Mouse (Mus musculus) skeletal muscle tissue, adult 2 months (tissue): ENCODE measurements around the gene Tsen2.

ENCODE experiments used
- DNase-seq: peaks from one replicate; pipeline ENCODE4 v3.0.0-alpha.2; 2012; ENCODE audit warnings: low read depth, low spot score

Tsen2 gene

DNA sequence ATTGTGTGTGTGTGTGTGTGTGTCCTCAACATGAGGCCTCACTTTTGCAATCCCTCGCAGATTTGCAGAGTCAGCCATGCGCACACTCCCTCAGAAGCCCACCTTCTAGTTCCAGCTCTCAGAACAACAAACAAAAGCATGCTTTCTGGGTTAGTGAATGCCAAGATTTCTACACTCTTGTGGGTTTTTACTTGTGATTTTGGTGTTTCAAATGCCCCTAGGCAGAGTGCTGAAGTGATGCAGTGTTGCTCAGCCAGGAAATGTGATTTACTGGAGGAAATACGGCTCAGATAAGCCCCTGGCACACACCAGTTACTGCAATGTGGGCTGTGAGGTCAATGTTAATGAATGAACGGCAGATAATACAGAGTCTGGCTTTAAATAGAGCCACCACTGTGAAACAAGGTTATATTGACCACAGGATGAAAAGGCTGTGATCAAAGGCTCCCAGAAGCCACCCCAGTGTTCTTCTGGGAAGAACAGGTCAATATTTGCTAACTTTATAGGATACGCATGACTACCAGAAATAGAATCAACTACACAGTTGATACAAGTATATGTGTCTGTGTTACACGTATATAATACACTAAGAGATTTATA is 2.7 kb upstream of the Tsen2 start:
- DNase-seq, result no peak

DNA sequence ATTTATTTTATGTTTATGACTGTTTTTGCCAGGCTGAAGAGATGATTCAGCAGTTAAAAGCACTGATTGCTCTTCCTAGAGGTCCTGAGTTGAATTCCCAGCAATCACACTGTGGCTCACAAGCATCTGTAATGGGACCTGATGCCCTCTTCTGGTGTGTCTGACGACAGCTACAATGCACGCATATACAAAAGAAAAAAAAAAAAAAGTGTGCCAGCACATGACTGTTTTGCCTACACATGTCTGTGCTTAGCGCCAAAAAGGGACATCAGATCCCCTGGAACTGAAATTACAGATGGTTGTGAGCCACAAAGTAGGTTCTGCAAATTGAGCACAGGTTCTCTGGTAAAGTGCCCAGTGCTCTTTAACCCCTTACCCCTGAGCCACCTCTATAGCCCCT is 2.1 kb upstream of the Tsen2 start:
- no peak for DNase-seq

DNA sequence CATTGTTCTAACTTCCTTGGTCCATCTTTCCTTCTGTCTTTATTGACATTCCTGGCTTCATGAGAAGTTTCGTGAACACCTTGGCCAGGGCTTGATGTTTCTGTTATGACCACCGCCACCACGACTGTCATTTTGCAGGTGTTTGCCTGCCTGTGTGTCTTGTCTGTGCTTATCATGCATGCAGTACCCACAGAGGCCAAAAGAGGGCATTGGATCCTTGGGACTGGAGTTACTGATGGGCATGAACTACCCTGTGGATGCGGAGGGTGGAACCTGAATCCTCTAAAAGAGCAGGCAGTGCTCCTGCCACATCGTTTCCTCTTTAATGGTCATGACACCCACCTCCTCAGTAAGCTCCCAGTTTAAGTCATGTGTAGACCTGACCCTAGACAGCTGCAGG is 1.8 kb downstream of the Tsen2 start:
- DNase-seq, result peak; percentile 49

DNA sequence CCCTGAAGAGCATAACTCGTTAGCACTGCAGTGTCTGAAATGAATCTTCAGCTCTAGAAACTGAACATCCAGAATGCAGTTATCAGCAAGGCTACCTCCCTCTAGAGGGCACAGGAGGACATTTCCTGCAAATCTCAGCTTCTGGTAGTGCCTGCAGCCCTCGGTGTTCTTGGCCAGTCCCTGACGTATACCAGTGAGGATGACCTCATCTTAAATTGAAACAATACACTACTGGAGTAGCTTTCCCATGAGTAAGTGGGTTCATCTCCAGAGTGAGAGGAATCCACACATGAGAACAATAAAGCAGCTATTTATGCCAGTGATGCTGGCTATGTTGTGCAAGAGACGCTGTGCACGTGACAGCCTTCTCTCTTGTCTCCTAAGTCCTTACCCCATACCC is 11.0 kb downstream of the Tsen2 start:
- no peak for DNase-seq

DNA sequence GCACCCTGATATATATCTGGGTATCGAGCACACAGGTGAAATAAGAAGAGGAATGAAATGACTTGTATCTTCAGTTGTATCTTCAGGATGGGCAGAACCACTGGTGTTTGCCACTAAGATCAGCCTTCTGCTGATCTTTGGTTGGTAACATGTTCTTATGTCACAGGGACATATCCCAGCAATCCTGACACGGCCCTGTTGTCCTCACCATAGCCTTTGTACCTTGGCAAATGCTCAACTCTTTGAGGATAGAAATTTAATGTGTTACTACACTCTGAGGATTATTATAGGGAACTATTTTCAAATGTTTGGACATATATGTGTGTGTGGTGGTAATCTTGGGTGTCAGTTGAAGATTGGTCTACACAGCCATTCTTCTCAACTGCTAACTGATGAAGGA is 13.7 kb downstream of the Tsen2 start:
- no peak for DNase-seq

DNA sequence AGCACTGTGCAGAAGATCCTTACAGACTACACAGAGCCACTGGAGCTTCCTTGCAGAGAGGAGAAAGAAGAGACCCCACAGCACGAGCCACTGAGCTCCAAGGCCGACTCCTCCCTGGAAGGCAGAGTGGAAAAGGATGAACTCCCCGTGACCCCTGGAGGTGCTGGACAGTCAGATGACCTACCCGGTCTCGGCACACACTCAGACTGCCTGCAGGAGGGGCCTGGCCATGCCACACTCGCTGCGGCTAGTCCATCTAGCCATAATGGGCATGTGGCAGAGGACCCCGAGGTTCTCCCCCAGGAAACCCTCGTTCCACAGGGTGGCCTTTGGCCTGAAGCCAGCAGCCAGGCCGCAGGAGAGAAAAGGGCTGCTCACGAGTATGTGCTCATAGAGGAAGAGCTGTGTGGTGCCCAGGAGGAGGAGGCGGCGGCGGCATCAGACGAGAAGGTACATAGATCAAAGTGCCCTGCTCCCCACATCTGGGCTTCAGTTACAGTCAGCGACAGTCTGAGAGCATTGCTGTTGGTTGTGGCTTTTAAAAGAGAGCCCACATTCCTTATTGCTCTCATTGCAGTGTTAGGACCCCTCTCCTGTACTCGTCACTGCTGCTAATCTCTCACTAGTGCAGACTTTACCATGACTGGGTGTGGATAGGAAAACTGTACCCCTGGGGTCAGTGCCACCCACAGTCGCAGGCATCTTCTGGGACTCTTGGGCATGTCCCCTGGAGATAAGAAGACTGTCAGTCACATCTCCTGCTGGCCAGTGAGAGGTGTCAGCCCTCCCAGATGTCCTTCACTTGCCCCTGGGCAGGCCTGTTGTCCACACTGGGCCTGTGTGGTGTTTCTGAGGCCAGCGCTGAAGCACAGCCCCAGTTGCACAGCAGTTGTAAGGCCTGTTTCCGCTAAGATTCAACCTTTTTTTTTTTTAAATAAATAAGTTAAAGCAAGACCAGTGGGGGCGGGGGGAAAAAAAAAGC is 15.5 kb downstream of the Tsen2 start:
- no peak for DNase-seq

DNA sequence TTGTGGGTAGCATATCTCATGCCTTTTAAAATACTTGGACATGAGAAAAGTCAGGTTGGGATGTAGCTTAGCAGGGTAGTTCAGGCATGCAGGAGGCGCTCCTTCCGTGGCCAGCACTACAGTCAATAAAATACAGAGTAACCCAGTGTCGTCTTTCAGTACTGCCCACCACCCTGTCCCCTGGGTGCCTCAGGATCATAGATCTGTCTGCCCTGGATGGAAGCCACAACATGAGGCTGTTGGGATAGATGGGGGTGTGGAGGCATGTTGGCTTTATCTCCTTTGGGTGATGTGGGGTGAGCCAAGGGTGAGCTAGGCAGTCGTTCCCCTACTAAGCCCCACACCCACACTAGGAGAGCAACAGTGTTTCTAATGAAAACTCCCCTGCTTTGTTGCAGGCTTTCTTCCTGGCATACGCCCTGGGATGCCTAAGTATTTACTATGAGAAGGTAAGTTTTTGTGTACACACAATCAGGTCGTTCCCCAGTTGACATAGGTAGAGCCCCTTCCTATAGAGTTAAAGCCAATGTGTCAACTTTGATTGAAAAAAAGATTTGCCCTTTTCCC is 21.1 kb downstream of the Tsen2 start:
- DNase-seq, result peak; percentile 23

DNA sequence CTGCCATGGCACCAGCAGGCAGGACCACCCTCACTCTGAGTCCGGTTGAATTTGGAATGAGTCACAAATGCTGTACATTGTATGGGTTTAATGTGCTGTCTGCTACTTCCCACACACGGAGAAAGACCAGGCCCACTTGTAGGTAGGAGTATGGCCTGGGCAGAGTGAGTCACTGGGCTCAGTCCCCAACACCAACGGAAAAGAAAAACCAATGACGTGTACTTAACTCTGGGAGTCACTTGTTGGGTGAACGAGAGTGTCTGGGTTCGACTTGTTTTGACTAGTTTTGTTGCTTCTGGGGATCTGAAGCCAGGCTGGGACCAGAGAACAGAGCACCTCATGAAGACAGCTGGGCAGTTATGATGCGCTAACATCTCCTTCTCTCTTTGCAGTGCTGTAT is 29.7 kb downstream of the Tsen2 start:
- no peak for DNase-seq

DNA sequence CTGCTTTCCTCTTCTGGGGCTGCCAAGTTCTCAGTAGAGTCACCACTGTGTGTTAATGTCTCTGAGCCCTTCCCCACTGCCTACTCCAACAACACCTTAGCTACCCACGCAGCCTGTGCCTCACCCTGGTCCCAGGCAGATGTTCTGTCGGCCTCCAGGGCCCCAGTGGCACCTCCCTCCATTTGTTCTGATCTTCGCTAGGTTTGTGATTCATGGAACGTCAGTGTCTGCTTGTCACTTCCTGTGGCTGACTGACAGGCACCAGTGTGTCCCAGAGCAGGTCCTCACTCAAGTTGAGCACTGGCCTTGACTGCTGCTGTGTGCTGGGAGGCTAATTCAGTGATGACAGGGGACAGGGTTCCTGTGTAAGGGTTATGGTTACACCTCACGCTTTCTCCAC is 32.9 kb downstream of the Tsen2 start:
- DNase-seq, result no peak

DNA sequence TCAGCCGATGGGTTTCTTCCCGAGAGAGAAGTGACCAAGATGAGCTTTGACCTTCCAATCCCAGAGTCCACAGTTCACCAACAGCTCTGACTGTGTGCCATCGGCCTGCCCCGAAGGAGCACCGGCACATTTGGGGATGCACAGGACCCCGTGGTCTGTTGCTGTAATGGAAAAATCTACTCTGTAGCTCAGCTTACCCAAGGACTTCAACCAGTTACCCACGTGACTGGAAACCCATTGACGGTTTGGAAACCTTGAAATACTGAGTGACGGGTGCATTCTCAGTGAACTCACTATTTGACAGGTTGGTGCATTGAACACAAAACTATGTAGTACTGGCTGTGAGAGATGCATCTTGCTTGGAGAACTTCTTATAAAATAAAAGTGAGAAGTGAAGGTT is 33.5 kb downstream of the Tsen2 start:
- no peak for DNase-seq

DNA sequence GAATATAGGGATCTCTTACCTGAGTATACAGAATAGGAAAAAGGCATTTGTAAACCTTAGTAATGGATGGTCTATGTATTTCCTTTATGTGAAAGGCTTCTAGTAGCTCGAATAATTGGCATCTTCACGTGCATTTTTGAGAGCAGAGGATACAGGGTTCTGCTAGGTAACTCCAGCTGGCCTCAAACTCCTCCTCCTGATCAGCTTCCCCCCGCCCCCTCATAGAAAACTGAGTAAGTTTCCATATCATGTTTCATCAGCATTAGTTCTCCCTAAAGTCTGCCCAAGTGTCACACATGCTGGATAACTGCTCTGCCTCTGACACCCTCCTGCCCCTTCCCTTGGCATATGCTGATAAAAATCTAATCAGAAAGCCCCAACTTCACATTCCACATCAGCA is 36.3 kb downstream of the Tsen2 start:
- DNase-seq, result no peak

DNA sequence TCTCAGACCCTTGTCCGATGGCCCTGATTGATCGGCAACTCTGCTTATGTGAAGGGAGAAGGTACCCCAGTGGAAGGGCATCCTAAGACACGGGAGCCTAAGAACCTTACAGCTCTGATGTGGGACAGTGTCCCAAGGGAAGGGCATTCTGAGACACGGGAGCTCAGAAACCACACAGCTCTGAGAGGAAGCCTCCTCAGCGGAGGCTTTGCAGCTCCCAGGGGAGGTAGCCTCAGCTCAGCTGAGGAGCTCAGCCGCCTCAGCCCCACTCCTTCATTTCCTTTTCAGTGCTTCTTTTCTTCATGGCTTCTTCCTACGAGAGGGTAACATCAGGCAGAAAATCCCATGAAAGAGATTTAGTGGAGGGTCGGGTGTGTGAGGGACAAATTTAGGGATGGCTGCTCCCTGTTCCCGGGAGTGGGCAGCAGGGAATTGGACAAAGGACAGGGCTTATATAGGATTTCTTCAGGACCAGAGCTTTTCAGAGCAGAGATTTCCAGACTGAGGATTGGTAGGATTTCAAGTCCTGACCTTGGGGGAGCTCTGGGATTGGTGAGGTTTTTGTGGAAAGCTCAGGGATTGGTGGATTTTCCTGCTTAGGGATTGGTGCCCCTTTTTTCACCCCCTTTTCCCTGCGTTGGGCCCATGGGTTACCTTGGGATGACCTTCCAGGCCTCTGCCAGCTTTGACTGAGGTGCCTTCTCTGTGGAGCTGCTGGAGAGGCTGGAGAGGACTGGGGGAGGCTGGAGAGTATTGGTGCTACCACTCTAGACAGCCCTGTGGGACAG is 38.1 kb downstream of the Tsen2 start:
- no peak for DNase-seq

DNA sequence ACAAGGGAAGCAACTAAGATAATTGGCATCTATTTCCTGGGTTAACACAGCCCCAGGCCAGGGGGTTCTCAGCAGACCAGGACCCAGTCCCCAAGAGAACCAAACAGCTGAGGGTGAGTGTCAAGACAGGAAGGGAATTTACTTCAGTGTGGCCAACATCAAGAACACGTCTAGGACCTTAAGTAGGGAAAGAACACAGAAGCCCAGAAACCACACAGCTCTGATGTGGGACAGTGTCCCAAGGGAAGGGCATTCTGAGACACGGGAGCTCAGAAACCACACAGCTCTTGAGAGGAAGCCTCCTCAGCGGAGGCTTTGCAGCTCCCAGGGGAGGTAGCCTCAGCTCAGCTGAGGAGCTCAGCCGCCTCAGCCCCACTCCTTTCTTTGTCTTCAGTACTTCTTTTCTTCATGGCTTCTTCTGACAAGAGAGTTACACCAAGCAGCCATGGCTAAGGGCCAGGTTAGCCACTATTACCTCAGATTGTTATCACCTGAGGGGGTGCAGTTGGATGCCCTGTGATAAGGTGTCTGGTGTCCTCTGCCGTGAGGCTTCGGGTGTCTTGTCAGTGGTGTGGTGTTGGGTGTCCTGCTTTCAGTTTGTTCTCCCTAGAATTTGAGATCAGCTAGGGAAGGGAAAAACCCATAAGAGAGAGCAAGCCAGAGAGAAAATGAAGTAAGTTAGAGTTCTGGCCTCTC is 39.1 kb downstream of the Tsen2 start:
- no peak for DNase-seq

DNA sequence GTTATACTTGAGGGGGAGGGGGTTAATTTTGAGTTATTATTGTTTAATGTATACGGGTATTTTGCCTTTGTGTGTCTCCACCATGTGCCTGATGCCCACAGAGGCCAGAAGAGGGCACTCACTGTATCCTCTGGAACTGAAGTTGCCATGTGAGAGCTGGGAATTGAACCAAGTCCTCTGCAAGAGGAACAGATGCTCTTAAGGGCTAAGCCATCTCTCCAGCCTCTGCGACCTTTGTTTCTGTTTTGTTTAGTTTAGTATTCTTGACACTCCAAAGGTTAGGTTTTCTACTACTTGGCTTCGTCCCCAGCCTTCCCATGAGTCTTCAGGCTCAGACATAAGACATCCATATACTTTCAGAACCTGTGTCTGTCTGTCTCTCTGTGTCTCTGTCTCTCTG is 39.7 kb downstream of the Tsen2 start:
- no peak for DNase-seq

DNA sequence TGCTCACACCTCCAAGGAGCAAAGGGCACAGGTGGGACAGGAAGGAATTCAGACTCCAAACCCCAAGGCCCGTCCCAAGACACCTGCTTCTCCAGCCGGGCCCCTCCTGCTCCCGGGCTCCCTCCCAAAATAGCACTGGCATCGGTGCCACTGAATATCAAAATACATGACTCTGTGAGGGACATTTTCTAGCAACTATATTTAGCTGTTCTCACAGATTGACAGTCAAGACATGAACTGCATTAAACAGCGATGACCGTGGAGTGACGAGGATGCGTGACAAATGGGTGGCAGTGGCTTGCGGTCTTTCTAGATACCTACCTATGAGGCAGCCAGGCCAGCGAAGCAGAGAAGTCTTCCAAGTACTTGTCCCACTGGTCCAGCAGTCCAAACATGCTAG is 41.9 kb downstream of the Tsen2 start:
- peak; percentile 85 for DNase-seq

DNA sequence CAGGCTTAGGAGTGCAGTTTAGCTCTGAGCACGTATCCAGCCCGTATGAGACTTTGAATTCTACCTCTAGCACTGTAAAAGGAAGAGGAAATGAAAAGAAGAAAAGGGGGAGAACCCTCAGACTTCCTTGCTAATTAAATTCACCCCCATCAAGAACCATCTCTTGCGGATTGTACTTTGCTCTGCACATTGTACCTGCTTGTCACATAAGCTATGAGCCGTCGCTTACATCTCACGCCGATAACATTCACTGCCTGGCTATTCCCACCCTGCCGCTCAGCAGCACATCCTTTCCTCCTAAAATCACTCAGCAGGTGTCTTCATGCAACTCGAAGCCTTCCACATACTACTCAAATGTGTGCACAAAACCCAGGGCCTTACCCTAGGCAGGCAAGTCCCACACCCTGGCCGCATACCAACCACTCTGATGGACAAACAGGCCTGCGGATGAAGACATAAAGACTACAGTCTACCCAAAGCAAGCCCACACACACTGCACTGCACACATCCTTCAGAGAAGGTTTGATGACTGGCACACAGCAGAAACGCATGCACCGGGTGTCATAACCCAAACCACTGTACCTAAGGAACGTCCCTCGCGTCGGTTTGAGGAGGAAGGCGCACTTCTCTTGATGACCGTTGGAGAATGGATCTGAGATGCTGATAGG is 47.4 kb downstream of the Tsen2 start:
- DNase-seq, result no peak

DNA sequence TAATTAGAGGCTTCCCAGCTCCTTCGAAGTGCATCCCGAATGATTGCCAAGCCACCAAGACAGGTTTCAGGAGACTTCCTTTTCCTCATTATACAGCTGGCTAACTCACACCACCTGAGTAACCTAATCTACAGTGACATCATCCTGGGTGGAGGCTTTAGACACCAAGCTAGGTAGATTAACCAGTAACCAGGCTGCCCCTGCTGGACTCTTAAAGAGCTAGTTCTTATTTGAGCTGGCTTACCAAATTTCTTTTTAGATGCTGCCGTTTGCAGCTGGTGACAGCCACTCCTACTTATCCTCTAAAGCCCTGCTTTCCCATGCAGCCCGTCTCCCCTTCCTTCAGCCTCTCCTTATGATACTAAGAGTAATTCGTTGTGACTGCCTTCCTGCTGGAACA is 48.0 kb downstream of the Tsen2 start, which contains the start of gene Mkrn2os:
Mkrn2os (minus strand) TSS at position 119 of the 400 bp plus-strand sequence.
- no peak for DNase-seq

DNA sequence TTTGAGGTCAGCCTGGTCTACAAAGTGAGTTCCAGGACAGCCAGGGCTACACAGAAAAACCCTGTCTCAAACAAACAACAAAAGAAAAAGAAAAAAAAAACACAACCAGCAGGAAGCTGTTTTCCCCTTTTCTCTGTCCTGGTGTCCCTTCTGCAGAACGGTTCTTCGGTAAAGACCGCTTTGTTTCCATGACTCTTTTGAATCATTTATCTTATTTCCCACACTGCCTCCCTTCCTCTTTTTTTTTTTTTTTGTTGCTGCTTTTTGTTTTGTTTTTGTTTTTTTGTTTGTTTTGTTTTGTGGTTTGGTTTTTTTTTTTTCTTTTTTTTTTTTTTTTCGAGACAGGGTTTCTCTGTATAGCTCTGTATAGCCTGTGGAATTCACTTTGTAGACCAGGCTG is 48.8 kb downstream of the Tsen2 start:
- DNase-seq, result no peak

DNA sequence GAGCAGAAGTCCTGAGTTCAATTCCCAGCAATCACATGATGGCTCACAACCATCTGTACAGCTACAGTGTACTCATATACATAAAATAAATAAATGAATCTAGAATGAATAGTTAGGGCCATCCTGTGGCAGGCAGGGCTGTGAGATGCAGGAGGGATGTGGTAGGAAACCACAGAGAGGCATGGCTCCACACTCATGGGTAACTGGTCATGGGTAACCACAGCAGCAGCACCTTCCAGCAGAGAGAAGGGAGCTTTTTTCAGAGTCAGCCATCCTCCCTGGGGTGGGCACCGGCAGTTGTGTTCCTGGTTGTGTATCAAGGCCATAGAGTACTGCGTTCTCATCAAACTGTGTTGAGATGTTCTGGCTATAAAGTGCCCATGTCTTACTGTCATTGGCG is 50.0 kb downstream of the Tsen2 start:
- DNase-seq, result no peak

DNA sequence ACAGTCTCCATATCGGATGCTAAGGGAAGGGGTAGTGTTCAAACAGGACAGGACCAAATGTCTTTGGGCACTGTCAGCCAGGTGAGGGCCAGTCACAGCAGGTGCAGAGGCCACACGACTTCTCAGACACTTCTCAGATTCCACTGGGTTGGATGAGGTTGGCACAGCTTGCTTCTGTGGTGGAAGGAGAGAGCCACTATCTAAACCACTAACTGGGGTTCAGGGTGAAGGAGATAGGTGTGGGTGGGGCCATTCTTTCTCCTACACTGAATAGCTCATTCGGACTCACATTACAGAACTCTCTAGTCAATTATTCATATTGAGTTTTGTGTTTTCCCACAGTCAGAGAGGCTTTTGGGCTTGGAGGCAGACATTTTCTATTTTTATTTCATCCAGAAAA is 51.2 kb downstream of the Tsen2 start:
- no peak for DNase-seq

DNA sequence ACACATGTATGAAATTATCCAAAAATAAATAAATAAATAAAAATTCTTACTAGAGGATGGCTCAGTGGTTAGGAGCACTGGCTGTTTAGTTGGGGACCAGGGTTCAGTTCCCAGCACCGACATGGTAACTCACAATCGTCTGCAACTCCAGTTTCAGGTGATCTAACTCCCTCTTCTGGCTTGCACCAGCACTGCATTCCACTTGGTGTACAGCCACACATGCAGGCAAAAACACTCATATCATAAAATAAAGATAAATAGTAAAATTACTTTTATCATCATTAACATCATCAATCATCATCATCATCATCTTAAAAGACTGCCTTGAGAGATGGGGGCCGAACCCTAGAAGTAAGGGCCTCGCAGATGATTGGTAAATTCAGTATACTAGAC is 56.9 kb downstream of the Tsen2 start:
- no peak for DNase-seq
